Mouse (Mus musculus): ENCODE measurements around the gene Osgin1. TPM values are rescaled to one million over a fixed set of nuclear protein-coding genes. Genes with fewer than 3 reads are reported as not detected.

Gene Osgin1
- polyA plus RNA-seq, 1 experiment from 2014 or later, result 0.45 TPM

- peak; percentile 63 for ATAC-seq
- no peak overlapping the region for H3K27ac ChIP-seq (ENCODE audit: low read length)
- peak overlapping the region; percentile 67 for H3K4me3 ChIP-seq (ENCODE audit: low read depth, low read length)
- WGBS, result under 1% methylated on average over 63 of the region's 80 CpGs
- peaks cover 5% of the 10 kb centered on the region for H3K4me1 ChIP-seq (ENCODE audit: control insufficient read depth, insufficient read depth, low read length)
- H3K27me3 ChIP-seq (ENCODE audit: control insufficient read depth, insufficient read depth, low read depth, low read length), result no peaks in the 10 kb centered on the region
- H3K36me3 ChIP-seq (ENCODE audit: control insufficient read depth, insufficient read depth, low read length), result no peaks in the 10 kb centered on the region
- H3K4me2 ChIP-seq (ENCODE audit: low read length), result peak overlapping the region; percentile 77
- H3K9me3 ChIP-seq (replicated peaks; ENCODE audit: control insufficient read depth, low read length, poor library complexity, severe bottlenecking), result no peaks in the 10 kb centered on the region
- peak overlapping the region; percentile 82 for H3K9ac ChIP-seq (ENCODE audit: low read depth, low read length)
Observed at GRCm38 (mm10) chr8:119446990-119447780, 13.3 kb downstream of the Osgin1 start.

DNA sequence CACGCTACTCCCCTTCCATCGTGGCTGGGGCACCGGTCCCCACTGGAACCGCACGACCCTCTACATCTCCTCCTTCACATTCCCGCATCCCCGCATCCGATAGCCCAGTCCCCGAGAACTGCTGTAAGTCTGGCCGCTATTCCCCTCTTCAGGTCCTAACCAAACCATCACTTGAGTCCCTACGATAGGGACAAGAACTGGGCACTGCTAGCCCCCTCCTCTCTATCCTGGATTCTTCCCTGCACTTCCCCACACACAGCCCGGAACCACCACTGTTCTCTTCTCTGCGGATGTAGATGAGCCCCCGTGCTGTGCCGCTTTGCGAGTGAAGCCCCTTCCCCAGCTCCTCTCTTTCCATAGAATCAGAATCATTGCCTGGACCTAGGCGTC lies 13.9 kb downstream of the Osgin1 start:
- Histone ChIP-seq H3K4me2 (ENCODE audit: low read length) (peak overlapping the region; percentile 77), H3K27ac (ENCODE audit: low read length) (no peak overlapping the region), H3K36me3 (ENCODE audit: control insufficient read depth, insufficient read depth, low read length) (no peaks in the 10 kb centered on the region), H3K9me3 (replicated peaks; ENCODE audit: control insufficient read depth, low read length, poor library complexity, severe bottlenecking) (no peaks in the 10 kb centered on the region), H3K9ac (ENCODE audit: low read depth, low read length) (peak overlapping the region; percentile 82), H3K4me1 (ENCODE audit: control insufficient read depth, insufficient read depth, low read length) (peaks cover 5% of the 10 kb centered on the region), H3K4me3 (ENCODE audit: low read depth, low read length) (peak overlapping the region; percentile 67), H3K27me3 (ENCODE audit: control insufficient read depth, insufficient read depth, low read depth, low read length) (no peaks in the 10 kb centered on the region)
- no peak for ATAC-seq
- under 1% methylated on average over 17 of the region's 17 CpGs for WGBS

DNA sequence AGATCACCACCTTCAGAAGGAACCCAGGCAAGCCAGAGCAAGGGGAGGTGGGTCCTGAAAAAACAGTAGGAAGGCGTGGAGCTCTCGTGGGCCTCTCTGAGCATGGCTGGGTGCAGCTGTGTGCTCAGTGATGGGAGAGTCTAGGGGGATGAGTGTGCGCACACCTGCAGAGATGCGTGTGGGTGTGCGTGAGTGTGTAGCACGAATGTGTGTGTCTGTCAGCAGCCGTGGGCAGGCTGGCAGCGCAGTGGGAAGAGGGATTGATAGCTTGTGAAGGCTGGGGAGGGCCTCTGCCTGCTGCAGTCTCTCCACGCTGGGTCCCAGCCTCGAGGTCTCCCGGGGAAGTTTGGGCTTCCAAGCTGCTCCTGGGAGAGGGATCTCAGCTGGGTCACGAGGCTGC lies 15.7 kb downstream of the Osgin1 start:
- Histone ChIP-seq H3K4me3 (ENCODE audit: low read depth, low read length) (no peak overlapping the region), H3K27ac (ENCODE audit: low read length) (no peak overlapping the region), H3K9me3 (replicated peaks; ENCODE audit: control insufficient read depth, low read length, poor library complexity, severe bottlenecking) (no peaks in the 10 kb centered on the region), H3K4me2 (ENCODE audit: low read length) (no peak overlapping the region), H3K4me1 (ENCODE audit: control insufficient read depth, insufficient read depth, low read length) (peaks cover 5% of the 10 kb centered on the region), H3K36me3 (ENCODE audit: control insufficient read depth, insufficient read depth, low read length) (no peaks in the 10 kb centered on the region), H3K27me3 (ENCODE audit: control insufficient read depth, insufficient read depth, low read depth, low read length) (no peaks in the 10 kb centered on the region), H3K9ac (ENCODE audit: low read depth, low read length) (no peak overlapping the region)
- ATAC-seq, result no peak
- 79% methylated on average over 12 of the region's 12 CpGs for WGBS

DNA sequence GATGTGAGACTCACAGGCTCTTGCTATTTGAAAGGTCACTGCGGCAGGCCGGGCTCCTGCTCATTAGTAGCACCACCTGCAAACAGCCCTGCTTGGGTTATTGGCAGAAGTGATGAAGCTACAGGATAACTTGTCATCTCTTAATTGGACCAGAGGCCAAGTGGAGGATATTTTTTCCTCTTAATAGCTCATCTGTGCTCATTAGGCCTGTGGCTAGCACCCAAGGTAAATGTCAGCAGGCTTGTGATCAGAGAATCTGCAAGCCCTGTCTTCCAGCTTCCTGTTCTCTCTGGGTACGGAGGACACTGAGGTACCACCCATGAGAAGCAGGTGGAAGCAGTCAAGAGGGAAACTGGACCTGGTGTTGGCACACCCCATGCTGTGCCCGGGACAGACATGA lies 17.2 kb downstream of the Osgin1 start:
- Histone ChIP-seq H3K27ac (ENCODE audit: low read length) (no peak overlapping the region), H3K9ac (ENCODE audit: low read depth, low read length) (no peak overlapping the region), H3K4me2 (ENCODE audit: low read length) (no peak overlapping the region), H3K36me3 (ENCODE audit: control insufficient read depth, insufficient read depth, low read length) (no peaks in the 10 kb centered on the region), H3K4me3 (ENCODE audit: low read depth, low read length) (no peak overlapping the region), H3K4me1 (ENCODE audit: control insufficient read depth, insufficient read depth, low read length) (peaks cover 5% of the 10 kb centered on the region), H3K27me3 (ENCODE audit: control insufficient read depth, insufficient read depth, low read depth, low read length) (no peaks in the 10 kb centered on the region), H3K9me3 (replicated peaks; ENCODE audit: control insufficient read depth, low read length, poor library complexity, severe bottlenecking) (no peaks in the 10 kb centered on the region)
- WGBS, result 82% methylated on average over 4 of the region's 4 CpGs
- no peak for ATAC-seq

- ATAC-seq, result no peak
Observed at GRCm38 (mm10) chr8:119452919-119453318, 19.0 kb downstream of the Osgin1 start.

GRCm38 (mm10) chr8:119456045-119456444 lies 22.1 kb downstream of the Osgin1 start:
- ATAC-seq, result no peak
- no peak overlapping the region for H3K4me2 ChIP-seq (ENCODE audit: low read length)
- 85% methylated on average over 5 of the region's 5 CpGs for WGBS
- no peaks in the 10 kb centered on the region for H3K27me3 ChIP-seq (ENCODE audit: control insufficient read depth, insufficient read depth, low read depth, low read length)
- no peaks in the 10 kb centered on the region for H3K9me3 ChIP-seq (replicated peaks; ENCODE audit: control insufficient read depth, low read length, poor library complexity, severe bottlenecking)
- no peak overlapping the region for H3K27ac ChIP-seq (ENCODE audit: low read length)
- H3K4me1 ChIP-seq (ENCODE audit: control insufficient read depth, insufficient read depth, low read length), result peaks cover 9% of the 10 kb centered on the region
- no peaks in the 10 kb centered on the region for H3K36me3 ChIP-seq (ENCODE audit: control insufficient read depth, insufficient read depth, low read length)
- H3K9ac ChIP-seq (ENCODE audit: low read depth, low read length), result no peak overlapping the region
- no peak overlapping the region for H3K4me3 ChIP-seq (ENCODE audit: low read depth, low read length)

More at GRCm38 (mm10) chr8:119452919-119453318, 19.0 kb downstream of the Osgin1 start:
- Histone ChIP-seq H3K27me3 (ENCODE audit: control insufficient read depth, insufficient read depth, low read depth, low read length) (no peaks in the 10 kb centered on the region), H3K4me3 (ENCODE audit: low read depth, low read length) (no peak overlapping the region), H3K4me2 (ENCODE audit: low read length) (no peak overlapping the region), H3K36me3 (ENCODE audit: control insufficient read depth, insufficient read depth, low read length) (no peaks in the 10 kb centered on the region), H3K9ac (ENCODE audit: low read depth, low read length) (no peak overlapping the region), H3K27ac (ENCODE audit: low read length) (no peak overlapping the region), H3K4me1 (ENCODE audit: control insufficient read depth, insufficient read depth, low read length) (peaks cover 2% of the 10 kb centered on the region), H3K9me3 (replicated peaks; ENCODE audit: control insufficient read depth, low read length, poor library complexity, severe bottlenecking) (no peaks in the 10 kb centered on the region)
- 93% methylated on average over 5 of the region's 5 CpGs for WGBS

DNA sequence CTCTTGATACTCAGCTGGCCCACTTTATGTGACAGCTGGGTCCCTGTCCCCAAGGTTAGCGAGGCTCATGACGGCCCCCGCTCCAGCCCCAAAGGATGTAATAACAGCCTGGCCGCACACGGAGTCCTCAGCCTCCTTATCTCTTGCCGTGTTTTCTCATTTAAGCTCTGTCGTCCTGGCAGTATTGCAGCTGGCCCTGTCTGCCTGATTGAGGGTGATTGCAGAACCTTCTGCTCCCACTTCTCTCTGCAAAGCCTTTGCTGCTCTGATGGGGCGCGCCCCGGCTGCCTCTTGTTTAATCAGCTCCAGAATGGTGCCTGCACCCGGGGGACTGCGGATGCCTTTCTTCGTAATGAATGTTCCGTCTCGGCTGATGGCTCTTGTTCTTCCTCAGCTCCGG lies 25.8 kb downstream of the Osgin1 start:
- 0 out of 2 replicates have a peak, but pooled peaks have one; percentile 29 for ATAC-seq
- H3K9ac ChIP-seq (ENCODE audit: low read depth, low read length), result no peak overlapping the region

DNA sequence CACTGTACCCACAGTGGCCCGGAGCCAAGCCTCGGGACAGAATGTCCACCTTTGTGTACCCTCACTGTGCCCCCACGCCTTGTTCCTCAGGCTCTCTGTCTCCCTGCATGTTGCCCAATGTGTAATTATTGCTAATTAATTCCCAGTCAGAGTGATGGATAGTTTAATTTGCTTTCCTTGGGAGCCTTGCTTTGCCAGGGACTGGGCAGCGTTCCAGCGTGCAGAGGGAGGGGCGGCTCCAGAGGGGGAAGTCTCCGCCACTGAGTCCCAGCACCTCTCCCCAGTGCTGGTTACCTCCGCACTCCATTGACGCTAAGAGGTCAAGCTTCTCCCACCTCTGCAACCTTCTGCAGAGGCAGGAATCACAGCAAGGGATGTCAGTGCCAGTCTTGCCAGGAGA lies 27.4 kb downstream of the Osgin1 start:
- Histone ChIP-seq H3K4me2 (ENCODE audit: low read length) (no peak overlapping the region), H3K9ac (ENCODE audit: low read depth, low read length) (no peak overlapping the region), H3K4me3 (ENCODE audit: low read depth, low read length) (no peak overlapping the region), H3K27ac (ENCODE audit: low read length) (no peak overlapping the region), H3K27me3 (ENCODE audit: control insufficient read depth, insufficient read depth, low read depth, low read length) (peaks cover 3% of the 10 kb centered on the region), H3K4me1 (ENCODE audit: control insufficient read depth, insufficient read depth, low read length) (peaks cover 27% of the 10 kb centered on the region), H3K9me3 (replicated peaks; ENCODE audit: control insufficient read depth, low read length, poor library complexity, severe bottlenecking) (no peaks in the 10 kb centered on the region), H3K36me3 (ENCODE audit: control insufficient read depth, insufficient read depth, low read length) (no peaks in the 10 kb centered on the region)
- 53% methylated on average over 9 of the region's 9 CpGs for WGBS
- ATAC-seq, result no peak

More for the DNA sequence above, 25.8 kb downstream of the Osgin1 start:
- WGBS, result 22% methylated on average over 16 of the region's 16 CpGs
- Histone ChIP-seq H3K27ac (ENCODE audit: low read length) (peak overlapping the region; percentile 66), H3K4me2 (ENCODE audit: low read length) (0 out of 2 replicates have a peak overlapping the region, but pooled peaks have one; percentile 10), H3K27me3 (ENCODE audit: control insufficient read depth, insufficient read depth, low read depth, low read length) (no peaks in the 10 kb centered on the region), H3K4me1 (ENCODE audit: control insufficient read depth, insufficient read depth, low read length) (peaks cover 11% of the 10 kb centered on the region), H3K36me3 (ENCODE audit: control insufficient read depth, insufficient read depth, low read length) (no peaks in the 10 kb centered on the region), H3K9me3 (replicated peaks; ENCODE audit: control insufficient read depth, low read length, poor library complexity, severe bottlenecking) (no peaks in the 10 kb centered on the region), H3K4me3 (ENCODE audit: low read depth, low read length) (no peak overlapping the region)

DNA sequence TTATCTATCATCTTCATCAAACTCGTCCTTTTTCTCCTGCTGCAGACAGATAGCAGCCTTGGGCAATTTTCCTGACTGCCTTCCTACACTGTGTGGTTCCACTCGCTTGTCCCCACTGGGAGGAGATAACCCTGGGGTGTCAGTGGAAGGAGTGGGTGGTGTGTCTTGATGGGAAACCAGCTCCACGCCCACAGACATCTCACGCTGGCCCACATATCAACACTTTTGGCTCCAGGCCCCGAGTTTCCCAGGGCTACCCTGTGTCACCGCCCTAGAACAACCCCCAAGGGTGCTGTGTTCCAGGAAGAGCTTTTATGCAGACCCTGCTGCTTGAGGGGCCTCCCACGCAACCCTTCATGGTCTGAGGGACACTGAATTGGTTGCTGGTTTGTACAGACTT lies 29.8 kb downstream of the Osgin1 start:
- Histone ChIP-seq H3K27ac (ENCODE audit: low read length) (no peak overlapping the region), H3K36me3 (ENCODE audit: control insufficient read depth, insufficient read depth, low read length) (no peaks in the 10 kb centered on the region), H3K4me2 (ENCODE audit: low read length) (no peak overlapping the region), H3K4me1 (ENCODE audit: control insufficient read depth, insufficient read depth, low read length) (peaks cover 33% of the 10 kb centered on the region), H3K9me3 (replicated peaks; ENCODE audit: control insufficient read depth, low read length, poor library complexity, severe bottlenecking) (no peaks in the 10 kb centered on the region), H3K9ac (ENCODE audit: low read depth, low read length) (no peak overlapping the region), H3K27me3 (ENCODE audit: control insufficient read depth, insufficient read depth, low read depth, low read length) (peaks cover 3% of the 10 kb centered on the region), H3K4me3 (ENCODE audit: low read depth, low read length) (no peak overlapping the region)
- WGBS, result 30% methylated on average over 7 of the region's 7 CpGs
- ATAC-seq, result no peak

All from midbrain, embryonic 16.5 days (tissue).